Mouse (Mus musculus): Measurements from ENCODE around the gene Ppip5k1. TPM values are rescaled to one million over a fixed set of nuclear protein-coding genes. Genes with fewer than 3 reads are reported as not detected.

Gene Ppip5k1
- 6.2 and 7.5 TPM in 2 replicates for polyA plus RNA-seq (2015; fragmentation: Nextera tagmentation; extraction: Ambion mirVana)

GRCm38 (mm10) chr2:121354820-121355592 is at the start of gene Ppip5k1:
Gene Ppip5k1, minus strand, starts transcription at chr2:121355396.

GRCm38 (mm10) chr2:121386961-121387575 is 31.9 kb upstream of the Ppip5k1 start, which contains the start of gene Strc:
Gene Strc, minus strand, starts transcription at chr2:121387168.

GRCm38 (mm10) chr2:121357494-121357893 is 2.3 kb upstream of the Ppip5k1 start, which contains the start of gene Ckmt1:
Gene Ckmt1, plus strand, starts transcription at chr2:121357714.

GRCm38 (mm10) chr2:121288901-121289729 is 66.1 kb downstream of the Ppip5k1 start, which contains the start of gene Map1a:
Gene Map1a, plus strand, starts transcription at chr2:121289600.

GRCm38 (mm10) chr2:121271236-121271927 is 83.8 kb downstream of the Ppip5k1 start, which contains the start of gene Trp53bp1:
Gene Trp53bp1, minus strand, starts transcription at chr2:121271407.

Other genes with a start within 250 kb of the Ppip5k1 start
- gene Tgm7, start 245.6 kb downstream of the Ppip5k1 start, polyA plus RNA-seq (2015; fragmentation: Nextera tagmentation; extraction: Ambion mirVana): not detected in 2 replicates
- gene Adal, start 215.0 kb downstream of the Ppip5k1 start, polyA plus RNA-seq (2015; fragmentation: Nextera tagmentation; extraction: Ambion mirVana): 9.1 and 12.2 TPM in 2 replicates
- 10.9 and 11.4 TPM in 2 replicates for gene Lcmt2, start 214.7 kb downstream of the Ppip5k1 start, polyA plus RNA-seq (2015; fragmentation: Nextera tagmentation; extraction: Ambion mirVana)
- 24.6 and 26.0 TPM in 2 replicates for gene Tubgcp4, start 184.7 kb downstream of the Ppip5k1 start, polyA plus RNA-seq (2015; fragmentation: Nextera tagmentation; extraction: Ambion mirVana)
- 5.3 and 6.4 TPM in 2 replicates for gene Zscan29, start 184.3 kb downstream of the Ppip5k1 start, polyA plus RNA-seq (2015; fragmentation: Nextera tagmentation; extraction: Ambion mirVana)
- gene Trp53bp1, start 84.0 kb downstream of the Ppip5k1 start, polyA plus RNA-seq (2015; fragmentation: Nextera tagmentation; extraction: Ambion mirVana): 12.4 and 13.9 TPM in 2 replicates
- gene Map1a, start 65.8 kb downstream of the Ppip5k1 start, polyA plus RNA-seq (2015; fragmentation: Nextera tagmentation; extraction: Ambion mirVana): 0.54 and 0.80 TPM in 2 replicates
- gene Ckmt1, start 2.3 kb upstream of the Ppip5k1 start, polyA plus RNA-seq (2015; fragmentation: Nextera tagmentation; extraction: Ambion mirVana): 1.1 and 2.1 TPM in 2 replicates
- not detected in 2 replicates for gene Strc, start 31.8 kb upstream of the Ppip5k1 start, polyA plus RNA-seq (2015; fragmentation: Nextera tagmentation; extraction: Ambion mirVana)
- gene Pdia3, start 58.4 kb upstream of the Ppip5k1 start, polyA plus RNA-seq (2015; fragmentation: Nextera tagmentation; extraction: Ambion mirVana): 201 and 225 TPM in 2 replicates
- 2.1 and 2.4 TPM in 2 replicates for gene Catsper2, start 58.4 kb upstream of the Ppip5k1 start, polyA plus RNA-seq (2015; fragmentation: Nextera tagmentation; extraction: Ambion mirVana)
- 0.73 and 0.87 TPM in 2 replicates for gene Ell3, start 88.9 kb upstream of the Ppip5k1 start, polyA plus RNA-seq (2015; fragmentation: Nextera tagmentation; extraction: Ambion mirVana)
- 327 and 346 TPM in 2 replicates for gene Serf2, start 93.8 kb upstream of the Ppip5k1 start, polyA plus RNA-seq (2015; fragmentation: Nextera tagmentation; extraction: Ambion mirVana)
- 91.7 and 112 TPM in 2 replicates for gene Hypk, start 97.9 kb upstream of the Ppip5k1 start, polyA plus RNA-seq (2015; fragmentation: Nextera tagmentation; extraction: Ambion mirVana)
- 0.07 and 0.30 TPM in 2 replicates for gene Serinc4, start 101.4 kb upstream of the Ppip5k1 start, polyA plus RNA-seq (2015; fragmentation: Nextera tagmentation; extraction: Ambion mirVana)
- 29.8 and 32.3 TPM in 2 replicates for gene Mfap1b, start 118.7 kb upstream of the Ppip5k1 start, polyA plus RNA-seq (2015; fragmentation: Nextera tagmentation; extraction: Ambion mirVana)
- 19.5 and 19.6 TPM in 2 replicates for gene Mfap1a, start 151.3 kb upstream of the Ppip5k1 start, polyA plus RNA-seq (2015; fragmentation: Nextera tagmentation; extraction: Ambion mirVana)
- gene Wdr76, start 151.3 kb upstream of the Ppip5k1 start, polyA plus RNA-seq (2015; fragmentation: Nextera tagmentation; extraction: Ambion mirVana): 14.6 and 15.3 TPM in 2 replicates